Mouse (Mus musculus) cerebellum, adult 9-10 months (tissue): ENCODE measurements around the gene Akr1e1.
"Not testable (repeated sequence)": the region's sequence is repeated elsewhere in the genome, so short reads cannot be mapped to it uniquely, and the experiment has no call there.

Source experiments
- DNase-seq: peaks from one replicate; pipeline ENCODE4 v3.0.0; 2022

Akr1e1 gene

DNA sequence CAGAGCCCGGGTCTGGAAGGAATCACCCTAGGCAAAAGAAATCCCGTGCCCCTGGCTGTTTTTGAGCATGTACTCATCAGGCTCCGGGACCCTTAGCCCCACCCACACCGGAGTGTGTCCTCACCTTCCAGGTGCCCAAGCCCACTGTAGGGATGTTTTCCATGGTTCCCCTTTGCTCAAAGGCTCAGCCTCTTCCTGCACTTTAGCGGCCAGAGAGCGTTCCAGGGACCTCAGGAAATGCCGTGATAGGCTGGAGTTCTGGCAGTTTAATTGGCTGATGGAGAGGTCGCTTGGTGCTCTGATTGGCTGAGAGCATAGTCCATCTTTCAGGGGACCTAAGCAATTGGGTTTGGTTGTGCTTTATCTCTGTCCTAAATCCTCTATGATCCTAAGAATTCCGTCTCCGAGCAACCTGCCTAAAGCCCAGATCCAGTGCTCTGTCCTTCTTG lies at the start of gene Akr1e1:
Akr1e1 (minus strand) TSS at position 214 of the 449 bp plus-strand sequence.
- DNase-seq, result peak; percentile 97

DNA sequence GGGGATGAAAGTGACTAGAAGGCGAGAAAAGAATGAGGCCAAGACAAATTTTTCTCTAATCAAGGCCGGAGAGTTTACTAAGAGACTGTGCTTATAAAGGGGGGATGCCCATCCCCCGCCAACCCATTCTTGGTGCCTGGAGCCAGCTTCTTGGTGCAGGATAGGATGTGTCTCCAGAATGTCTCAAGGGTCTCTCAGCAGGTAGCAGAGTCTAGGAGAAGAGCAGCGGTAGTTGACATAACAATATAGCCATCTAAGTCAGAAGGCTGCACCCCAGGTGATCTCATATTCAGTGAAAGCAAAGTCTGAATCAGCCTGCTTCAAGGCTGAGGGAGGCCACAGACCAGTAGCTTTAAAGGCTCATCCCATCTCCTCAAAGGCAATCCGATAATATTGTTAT lies 49.4 kb upstream of the Akr1e1 start:
- DNase-seq, result no peak

- DNase-seq, result no peak
These were observed 47.5 kb upstream of the Akr1e1 start for GRCm38 (mm10) chr13:4656277-4657146.

DNA sequence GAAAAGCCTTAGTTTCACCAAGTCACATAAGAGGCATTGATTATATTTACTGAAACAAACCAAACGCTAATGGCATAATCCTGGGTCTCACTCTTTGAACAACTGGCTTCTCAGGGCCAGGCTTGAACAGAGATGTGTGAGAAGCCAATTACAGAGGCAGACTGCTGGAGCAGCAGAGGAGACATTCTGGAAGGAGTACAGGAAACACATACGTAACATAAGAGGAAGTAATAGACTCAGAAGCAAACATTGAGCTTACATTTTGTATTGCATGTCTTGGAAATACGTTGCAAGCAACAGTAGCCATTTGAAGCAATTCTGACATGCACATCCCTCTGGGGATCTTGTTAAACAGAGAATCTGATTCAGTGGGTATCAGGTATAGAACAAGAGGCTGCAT lies 41.2 kb upstream of the Akr1e1 start:
- DNase-seq, result no peak

- no peak for DNase-seq
These were observed 36.3 kb upstream of the Akr1e1 start for GRCm38 (mm10) chr13:4645248-4645647.

DNA sequence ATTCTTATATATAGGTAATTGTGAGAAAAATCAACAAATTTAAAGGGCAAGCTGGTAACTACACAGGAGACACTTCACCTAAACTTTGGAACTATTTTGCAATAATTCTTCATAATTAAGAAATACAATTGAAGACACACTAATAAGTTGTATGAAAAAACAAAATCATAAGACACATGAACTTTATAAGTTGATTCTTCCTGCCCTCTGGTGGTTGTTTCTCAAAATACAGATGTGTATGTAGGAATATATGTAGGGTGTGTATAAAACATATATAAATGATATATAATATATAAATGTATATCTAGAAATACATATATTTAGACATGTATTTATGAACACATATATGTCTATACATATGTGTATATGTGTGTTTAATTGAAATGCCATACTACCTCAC lies 1.9 kb upstream of the Akr1e1 start:
- peak; percentile 35 for DNase-seq

GRCm38 (mm10) chr13:4608530-4608929 lies 444 bp downstream of the Akr1e1 start:
- DNase-seq, result no peak

DNA sequence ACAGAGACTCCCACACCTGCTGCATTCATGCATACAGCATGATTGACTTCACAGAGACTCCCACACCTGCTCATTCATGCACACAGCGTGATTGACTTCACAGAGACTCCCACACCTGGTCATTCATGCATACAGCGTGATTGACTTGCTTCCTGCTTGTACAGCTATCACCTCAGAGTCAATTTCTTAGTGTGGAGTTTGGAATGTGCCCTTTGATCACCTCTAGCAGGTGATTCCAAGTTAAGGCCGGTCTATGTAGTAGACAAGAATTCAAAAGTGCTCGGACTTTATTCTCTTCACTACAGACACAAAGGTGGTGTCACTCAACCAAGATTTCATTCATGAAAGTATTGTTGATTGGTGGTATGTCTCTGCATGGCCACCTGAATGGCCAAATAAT lies 2.2 kb downstream of the Akr1e1 start:
- DNase-seq, result no peak

GRCm38 (mm10) chr13:4603431-4603830 lies 5.5 kb downstream of the Akr1e1 start:
- not testable (repeated sequence) for DNase-seq

- no peak for DNase-seq
These were observed 32.1 kb downstream of the Akr1e1 start for GRCm38 (mm10) chr13:4576921-4577320.

DNA sequence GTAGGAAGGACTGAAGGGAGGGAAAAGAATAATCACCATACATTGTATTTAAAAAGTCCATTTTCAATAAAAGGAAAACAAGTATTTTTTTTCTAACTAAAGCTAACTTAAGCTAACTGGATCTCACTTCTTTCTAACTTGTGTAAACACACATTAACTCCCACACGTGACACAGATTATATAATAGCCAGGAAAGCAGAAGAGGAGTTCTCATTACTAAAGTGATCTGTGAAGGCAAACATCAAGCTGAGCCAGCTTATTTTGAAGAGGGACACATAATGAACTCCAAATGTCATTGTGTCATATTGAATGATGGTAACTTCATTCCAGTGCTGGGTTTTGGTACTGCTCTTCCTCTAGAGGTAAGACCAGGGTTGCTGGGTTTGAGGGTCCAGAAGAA lies 35.1 kb downstream of the Akr1e1 start, which contains the start of gene Akr1c21:
Akr1c21 (plus strand) TSS at position 205 of the 400 bp plus-strand sequence.
- no peak for DNase-seq

DNA sequence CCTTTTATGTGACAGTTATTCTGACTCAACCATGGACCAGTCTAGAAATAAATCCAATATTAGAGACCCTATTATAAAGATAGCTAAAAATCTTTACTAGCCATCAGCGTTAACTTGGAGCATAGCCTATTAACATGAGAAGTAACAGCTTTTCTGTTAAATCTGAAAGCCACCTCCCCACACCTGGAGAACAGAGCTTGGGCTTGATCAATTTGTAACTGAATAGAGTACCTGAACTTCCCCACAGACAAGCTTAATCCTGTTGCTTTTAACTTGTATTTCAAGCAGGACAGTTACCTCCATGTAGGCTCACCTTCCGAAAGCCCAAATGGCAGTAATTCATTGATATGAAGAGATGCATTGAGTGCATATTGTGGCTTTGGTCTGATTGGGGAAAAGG lies 43.0 kb downstream of the Akr1e1 start:
- DNase-seq, result no peak

- no peak for DNase-seq
These were observed 48.5 kb downstream of the Akr1e1 start for GRCm38 (mm10) chr13:4560500-4560899.

DNA sequence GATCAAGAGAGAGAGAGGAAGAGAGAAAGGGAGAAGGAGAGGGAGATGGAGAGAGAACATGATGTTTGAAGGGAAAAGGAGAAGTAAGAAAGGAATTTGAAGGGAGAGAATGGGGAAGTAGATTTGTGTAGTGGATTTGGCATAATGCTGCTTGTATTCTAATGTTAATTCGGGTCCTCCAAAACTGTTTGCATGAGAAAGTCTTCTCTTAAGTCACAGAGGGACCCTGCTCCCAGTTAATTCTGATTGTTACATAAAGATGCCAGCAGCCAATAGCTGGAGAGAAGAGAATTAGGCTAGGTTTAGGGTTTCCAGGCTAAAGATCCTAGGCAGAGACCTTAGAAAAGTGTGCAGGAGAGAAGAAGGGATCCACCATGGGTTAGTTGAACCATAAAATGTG lies 49.8 kb downstream of the Akr1e1 start:
- DNase-seq, result no peak
